Mouse (Mus musculus) liver, embryonic 14.5 days (tissue): ENCODE data around the gene Ube2dnl1.

Experiments used
- CTCF ChIP-seq: IDR thresholded peaks from 2 replicates; pipeline ENCODE4 v1.5.1; 2016; ENCODE audit warnings: antibody characterized with exemption, low read depth, control low read depth
- EP300 ChIP-seq: IDR thresholded peaks from 2 replicates; pipeline ENCODE4 v1.6.1; 2016; ENCODE audit warnings: antibody characterized with exemption, low read depth

- TF ChIP-seq CTCF (no peak), EP300 (no peak)
These were observed 9.3 kb upstream of the Ube2dnl1 start for GRCm38 (mm10) chrX:114895489-114895888.
